Mouse (Mus musculus): ENCODE results near the gene Galnt7. TPM values are rescaled to one million over a fixed set of nuclear protein-coding genes. Genes with fewer than 3 reads are reported as not detected.

Gene Galnt7
- polyA plus RNA-seq, 1 experiment from 2014 or later: 13.1 TPM

DNA sequence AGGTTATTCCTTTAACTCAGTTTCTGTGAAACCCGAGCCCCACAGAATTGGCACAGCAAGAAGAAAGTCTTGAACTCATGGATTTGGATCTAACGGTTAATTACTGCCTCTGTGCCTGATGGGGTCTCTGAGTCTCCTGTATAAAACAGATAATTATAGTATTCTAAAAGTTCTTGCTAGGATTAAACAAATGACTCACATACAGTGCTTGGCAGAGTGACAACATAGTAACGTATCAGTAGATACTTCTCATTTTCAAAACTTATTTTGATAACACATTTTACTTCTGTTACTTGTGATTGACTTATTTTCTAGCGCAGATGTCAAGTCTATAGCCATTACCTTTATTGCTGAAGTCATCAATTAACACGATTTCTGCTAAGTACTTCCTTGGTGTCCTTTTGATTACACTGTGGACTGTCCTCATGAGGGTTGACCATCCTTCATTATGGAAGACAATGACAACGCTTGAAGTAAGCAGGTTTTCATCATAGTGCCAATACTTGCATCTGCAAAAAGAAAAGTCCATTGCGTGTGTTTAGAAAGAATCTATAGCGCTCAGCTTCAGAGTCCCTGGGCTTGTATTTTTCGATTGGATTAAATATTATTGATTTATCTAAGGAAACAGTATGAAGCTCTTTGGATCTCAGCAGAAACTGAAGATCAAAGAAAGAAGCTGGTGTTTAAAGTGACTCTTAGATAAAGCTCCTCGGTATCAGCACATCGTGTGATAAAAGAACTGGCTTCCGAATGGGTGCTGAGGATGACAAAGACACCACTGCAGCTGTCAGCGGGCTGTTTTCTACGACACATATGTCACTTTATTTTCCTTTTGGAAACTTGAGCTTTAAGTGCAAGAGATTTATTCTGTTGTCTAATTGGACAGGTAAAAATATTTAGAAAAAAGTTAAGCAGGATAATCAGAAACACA is 100.5 kb downstream of the Galnt7 start:
- Histone ChIP-seq H3K27ac (no peak overlapping the region), H3K4me2 (no peak overlapping the region), H3K9me3 (no peaks in the 10 kb centered on the region), H3K4me1 (no peaks in the 10 kb centered on the region), H3K4me3 (no peak overlapping the region), H3K27me3 (no peaks in the 10 kb centered on the region), H3K9ac (no peak overlapping the region), H3K36me3 (no peaks in the 10 kb centered on the region)
- WGBS: 79% methylated on average over 14 of the region's 14 CpGs
- no peak for ATAC-seq (ENCODE audit: insufficient number of reproducible peaks, low FRiP score, low TSS enrichment, low read depth)

DNA sequence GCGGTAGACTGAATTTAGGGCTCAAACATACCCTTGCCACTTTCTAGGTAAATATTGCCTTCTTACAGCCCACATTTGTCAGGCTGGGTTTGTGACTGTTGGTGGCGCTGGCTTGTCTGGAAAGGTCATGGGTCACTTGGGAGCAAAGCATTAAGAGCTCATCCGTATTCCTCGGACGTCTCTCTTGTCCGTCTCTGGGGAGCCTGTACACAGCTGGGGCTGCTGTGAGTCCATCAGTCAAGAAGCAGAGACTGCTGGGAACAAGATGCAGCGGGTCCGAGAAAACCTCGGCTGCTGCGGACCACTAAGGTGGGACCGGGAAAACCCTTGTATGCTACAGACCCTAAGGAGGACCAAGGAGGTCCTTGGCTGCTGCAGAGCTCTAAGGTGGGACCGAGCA is 105.3 kb downstream of the Galnt7 start:
- Histone ChIP-seq H3K4me3 (no peak overlapping the region), H3K9me3 (no peaks in the 10 kb centered on the region), H3K27me3 (no peaks in the 10 kb centered on the region), H3K4me2 (no peak overlapping the region), H3K36me3 (no peaks in the 10 kb centered on the region), H3K27ac (no peak overlapping the region), H3K4me1 (no peaks in the 10 kb centered on the region), H3K9ac (no peak overlapping the region)
- ATAC-seq (ENCODE audit: insufficient number of reproducible peaks, low FRiP score, low TSS enrichment, low read depth): no peak
- 66% methylated on average over 12 of the region's 12 CpGs for WGBS

DNA sequence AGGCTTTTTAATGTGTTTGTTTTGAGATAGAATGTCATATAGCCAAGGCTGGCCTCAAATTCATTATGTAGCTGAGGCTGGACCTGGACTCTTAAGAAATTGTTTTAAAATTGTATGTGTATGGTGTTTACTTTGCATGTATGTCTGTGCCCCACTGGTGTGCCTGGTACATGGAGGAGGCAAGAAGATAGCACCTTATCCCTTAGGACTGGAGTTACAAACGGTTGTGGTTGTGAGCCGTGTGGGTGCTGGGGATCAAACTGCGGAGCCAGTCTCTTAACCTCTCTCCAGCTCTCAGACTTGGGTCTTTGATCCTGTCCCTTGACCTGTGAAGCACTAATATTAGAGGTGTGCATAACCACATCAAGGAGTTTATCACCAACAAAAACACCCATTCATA is 106.0 kb downstream of the Galnt7 start:
- no peak overlapping the region for H3K9ac ChIP-seq
- no peak overlapping the region for H3K27ac ChIP-seq
- H3K4me2 ChIP-seq: no peak overlapping the region
- no peak overlapping the region for H3K4me3 ChIP-seq
- H3K9me3 ChIP-seq: no peaks in the 10 kb centered on the region
- H3K27me3 ChIP-seq: no peaks in the 10 kb centered on the region
- no peak for ATAC-seq (ENCODE audit: insufficient number of reproducible peaks, low FRiP score, low TSS enrichment, low read depth)
- H3K4me1 ChIP-seq: no peaks in the 10 kb centered on the region
- no peaks in the 10 kb centered on the region for H3K36me3 ChIP-seq
- 90% methylated on average over 3 of the region's 3 CpGs for WGBS

DNA sequence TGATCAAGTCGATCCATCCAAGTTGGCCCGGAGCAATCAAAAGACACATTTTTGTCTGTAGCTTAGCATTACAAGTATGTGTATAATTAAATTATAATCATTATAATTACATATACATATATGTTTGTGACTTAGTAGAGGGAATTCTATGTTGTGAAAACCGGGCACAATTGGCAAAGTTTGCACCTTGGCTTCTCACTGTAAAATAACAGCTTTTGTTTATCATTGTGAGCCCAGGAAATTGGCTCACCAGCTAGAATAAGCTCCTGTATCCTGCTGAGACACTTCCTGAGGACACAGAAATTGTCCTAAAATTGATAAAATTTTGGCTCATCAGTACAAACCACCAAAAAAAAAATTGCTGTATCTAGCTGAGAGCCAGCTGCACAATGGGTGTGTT is 106.4 kb downstream of the Galnt7 start:
- Histone ChIP-seq H3K4me1 (no peaks in the 10 kb centered on the region), H3K36me3 (no peaks in the 10 kb centered on the region), H3K9me3 (no peaks in the 10 kb centered on the region), H3K27me3 (no peaks in the 10 kb centered on the region), H3K4me2 (no peak overlapping the region), H3K4me3 (no peak overlapping the region), H3K9ac (no peak overlapping the region), H3K27ac (no peak overlapping the region)
- 88% methylated on average over 3 of the region's 3 CpGs for WGBS
- no peak for ATAC-seq (ENCODE audit: insufficient number of reproducible peaks, low FRiP score, low TSS enrichment, low read depth)

DNA sequence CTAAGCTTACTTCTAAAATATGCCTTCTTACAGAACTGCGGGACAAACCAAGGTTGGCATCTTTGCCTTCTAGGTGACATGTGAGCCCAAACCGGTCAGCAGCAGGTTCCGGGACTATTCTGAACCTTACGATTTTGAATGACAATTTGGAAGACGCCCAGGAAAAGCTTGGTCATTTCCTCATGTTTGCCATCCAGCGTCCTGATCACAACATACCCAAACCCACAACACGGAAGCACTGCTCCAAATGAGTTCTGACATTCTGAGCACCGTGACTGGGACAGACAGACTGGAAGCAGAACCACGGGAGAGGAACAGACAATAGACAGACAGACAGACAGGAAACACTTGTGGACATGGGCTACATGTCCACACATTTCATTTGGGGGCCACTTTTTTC is 111.4 kb downstream of the Galnt7 start:
- H3K27me3 ChIP-seq: no peaks in the 10 kb centered on the region
- H3K4me2 ChIP-seq: no peak overlapping the region
- no peaks in the 10 kb centered on the region for H3K4me1 ChIP-seq
- H3K36me3 ChIP-seq: no peaks in the 10 kb centered on the region
- no peak overlapping the region for H3K9ac ChIP-seq
- H3K9me3 ChIP-seq: no peaks in the 10 kb centered on the region
- H3K27ac ChIP-seq: no peak overlapping the region
- H3K4me3 ChIP-seq: no peak overlapping the region
- no peak for ATAC-seq (ENCODE audit: insufficient number of reproducible peaks, low FRiP score, low TSS enrichment, low read depth)
- WGBS: 84% methylated on average over 9 of the region's 9 CpGs

DNA sequence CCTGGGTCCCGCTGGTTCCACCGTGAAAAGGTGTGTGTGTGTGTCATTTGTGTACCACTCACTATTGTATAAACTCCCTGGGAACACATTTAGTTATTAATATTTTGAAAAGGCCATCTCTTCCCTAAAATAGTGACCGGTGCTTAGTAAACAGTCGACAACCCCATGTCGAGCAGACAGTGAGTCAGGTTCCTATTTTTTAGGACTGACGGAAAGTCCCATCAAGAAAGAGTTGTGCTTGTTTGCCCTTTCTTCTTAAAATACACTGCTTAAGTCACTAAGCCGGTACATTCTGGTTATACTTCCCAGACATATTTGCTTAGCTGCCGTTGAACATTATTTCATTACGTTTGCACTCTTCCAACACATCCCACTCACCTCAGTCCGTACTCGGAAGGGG is 111.9 kb downstream of the Galnt7 start:
- H3K4me1 ChIP-seq: no peaks in the 10 kb centered on the region
- no peak overlapping the region for H3K27ac ChIP-seq
- H3K36me3 ChIP-seq: peaks cover 4% of the 10 kb centered on the region; the same call in 1 of the 2 replicates
- no peaks in the 10 kb centered on the region for H3K27me3 ChIP-seq
- 92% methylated on average over 11 of the region's 11 CpGs for WGBS
- no peak overlapping the region for H3K4me2 ChIP-seq
- no peak for ATAC-seq (ENCODE audit: insufficient number of reproducible peaks, low FRiP score, low TSS enrichment, low read depth)
- no peak overlapping the region for H3K9ac ChIP-seq
- H3K4me3 ChIP-seq: no peak overlapping the region
- no peaks in the 10 kb centered on the region for H3K9me3 ChIP-seq

DNA sequence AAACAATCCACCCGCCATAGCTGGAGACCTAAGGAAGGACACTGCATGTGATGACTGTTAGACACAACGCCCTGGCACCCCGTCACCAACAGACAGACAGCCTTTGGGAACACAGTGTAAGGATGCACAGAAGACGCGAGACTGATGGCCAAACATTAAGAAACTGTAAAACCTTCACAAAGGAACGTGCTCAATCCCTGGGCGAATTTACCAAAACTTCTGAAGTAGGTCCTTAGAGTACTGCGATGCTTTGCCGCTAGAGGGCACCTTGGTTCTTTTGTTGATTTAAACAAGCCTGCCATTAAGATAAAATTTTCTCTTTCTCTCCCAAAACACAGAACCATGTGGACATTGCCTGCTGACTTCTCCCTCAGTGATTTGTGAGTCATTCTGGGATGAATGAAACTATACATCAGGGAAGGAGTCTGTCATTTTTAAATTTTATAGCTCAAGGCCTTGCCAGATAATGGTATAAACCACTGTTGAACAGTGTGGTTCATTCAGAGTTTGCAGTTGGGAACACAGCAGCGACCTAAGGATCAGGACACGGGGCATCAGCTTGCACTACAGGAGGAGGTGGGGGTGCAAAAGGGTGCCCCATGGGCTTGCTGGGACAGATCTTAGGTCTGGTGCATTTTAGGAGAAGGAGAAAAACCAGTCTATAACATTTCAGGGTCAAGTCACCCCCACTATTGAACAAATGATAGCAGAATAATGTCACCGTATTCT is 112.6 kb downstream of the Galnt7 start:
- Histone ChIP-seq H3K27me3 (no peaks in the 10 kb centered on the region), H3K4me3 (no peak overlapping the region), H3K4me1 (no peaks in the 10 kb centered on the region), H3K27ac (no peak overlapping the region), H3K9ac (no peak overlapping the region), H3K9me3 (no peaks in the 10 kb centered on the region), H3K4me2 (no peak overlapping the region), H3K36me3 (peaks cover 10% of the 10 kb centered on the region; the same call in 1 of the 2 replicates)
- WGBS: 42% methylated on average over 12 of the region's 12 CpGs
- ATAC-seq (ENCODE audit: insufficient number of reproducible peaks, low FRiP score, low TSS enrichment, low read depth): no peak

DNA sequence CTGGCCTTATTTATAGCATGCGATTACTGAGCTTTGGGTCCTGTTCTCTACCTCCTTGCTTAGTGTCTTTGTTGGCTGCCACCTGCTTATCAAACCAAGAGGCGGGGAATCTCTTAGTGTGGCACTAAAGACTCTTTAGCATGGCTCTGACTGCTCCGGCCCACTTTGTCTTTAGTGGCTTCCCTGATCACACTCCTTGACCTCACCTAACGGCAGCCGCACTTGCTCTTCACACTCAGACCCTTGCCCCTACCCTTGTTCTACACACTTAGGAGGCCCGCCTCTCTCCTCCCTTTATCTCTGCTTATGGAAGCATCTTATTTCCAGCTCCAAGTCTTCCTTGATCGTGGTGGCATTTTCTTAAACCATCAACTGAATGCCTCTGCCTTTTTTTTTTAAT is 114.2 kb downstream of the Galnt7 start:
- no peaks in the 10 kb centered on the region for H3K27me3 ChIP-seq
- no peaks in the 10 kb centered on the region for H3K9me3 ChIP-seq
- H3K36me3 ChIP-seq: peaks cover 15% of the 10 kb centered on the region; the same call in 1 of the 2 replicates
- no peak overlapping the region for H3K27ac ChIP-seq
- no peak overlapping the region for H3K4me2 ChIP-seq
- no peaks in the 10 kb centered on the region for H3K4me1 ChIP-seq
- no peak for ATAC-seq (ENCODE audit: insufficient number of reproducible peaks, low FRiP score, low TSS enrichment, low read depth)
- no peak overlapping the region for H3K9ac ChIP-seq
- 91% methylated on average over 7 of the region's 7 CpGs for WGBS
- H3K4me3 ChIP-seq: no peak overlapping the region

DNA sequence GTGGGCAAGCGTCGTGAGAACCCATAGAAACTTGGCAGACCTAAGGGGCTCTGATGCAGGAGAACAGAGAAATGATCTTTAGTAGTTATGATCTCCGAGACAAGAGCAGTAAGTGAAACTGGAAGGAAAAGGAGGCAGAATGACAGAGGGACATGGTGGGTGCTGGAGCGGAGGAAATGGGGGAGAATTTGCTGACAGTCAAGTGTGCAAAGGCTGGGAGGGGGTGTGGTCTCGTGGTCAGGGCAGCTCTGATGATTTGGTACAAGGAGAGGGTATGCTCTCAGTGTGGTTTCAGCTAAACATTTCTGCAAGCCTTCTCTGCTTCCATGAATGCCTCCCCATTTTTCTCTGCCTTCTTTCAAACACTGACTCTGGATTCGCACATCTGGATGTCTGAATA is 116.7 kb downstream of the Galnt7 start:
- H3K36me3 ChIP-seq: peaks cover 18% of the 10 kb centered on the region; the same call in 1 of the 2 replicates
- 91% methylated on average over 6 of the region's 6 CpGs for WGBS
- no peaks in the 10 kb centered on the region for H3K27me3 ChIP-seq
- no peaks in the 10 kb centered on the region for H3K9me3 ChIP-seq
- no peak overlapping the region for H3K9ac ChIP-seq
- no peak overlapping the region for H3K4me3 ChIP-seq
- no peaks in the 10 kb centered on the region for H3K4me1 ChIP-seq
- no peak overlapping the region for H3K27ac ChIP-seq
- ATAC-seq (ENCODE audit: insufficient number of reproducible peaks, low FRiP score, low TSS enrichment, low read depth): no peak
- H3K4me2 ChIP-seq: no peak overlapping the region

DNA sequence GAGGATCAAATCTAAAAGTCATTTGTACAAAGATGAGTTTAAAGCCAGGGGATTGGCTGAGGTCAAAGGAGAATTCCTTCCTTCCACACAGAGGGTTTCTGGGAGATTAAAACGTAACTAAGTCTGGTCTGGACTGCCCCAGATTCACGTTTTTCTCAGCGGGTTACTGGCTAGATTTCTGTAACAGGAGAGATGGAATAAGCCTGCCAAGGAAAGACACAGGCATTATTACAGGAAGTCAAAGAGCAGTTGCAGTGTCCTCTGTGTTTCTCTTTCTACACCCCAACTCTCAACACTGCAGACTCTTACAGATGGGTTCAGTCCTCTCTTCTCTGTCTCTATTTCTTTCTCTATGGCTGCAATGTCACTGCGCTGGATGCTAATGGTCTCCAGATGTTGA is 118.3 kb downstream of the Galnt7 start:
- H3K9ac ChIP-seq: no peak overlapping the region

DNA sequence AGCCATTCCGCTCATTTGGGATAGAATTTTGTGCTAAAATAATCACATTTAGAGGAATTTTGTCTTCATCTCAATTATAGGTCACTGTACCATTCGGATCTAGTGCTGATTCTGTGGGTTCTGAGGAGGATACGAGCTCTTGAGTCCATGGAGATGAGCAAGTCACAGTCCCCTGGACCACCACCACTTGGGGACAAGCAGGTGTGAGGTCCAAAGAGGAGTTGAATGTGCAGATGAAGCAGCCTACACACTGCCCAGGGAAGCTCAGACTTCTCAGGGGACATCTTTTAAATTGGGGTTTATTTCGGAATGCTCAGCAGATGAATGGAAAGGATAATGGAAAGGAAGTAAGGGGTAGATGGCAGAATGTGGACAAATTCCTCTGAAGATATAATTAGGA is 119.7 kb downstream of the Galnt7 start:
- Histone ChIP-seq H3K27me3 (no peaks in the 10 kb centered on the region), H3K4me3 (no peak overlapping the region), H3K4me2 (no peak overlapping the region), H3K27ac (no peak overlapping the region), H3K36me3 (peaks cover 18% of the 10 kb centered on the region; the same call in 1 of the 2 replicates), H3K4me1 (no peaks in the 10 kb centered on the region), H3K9me3 (no peaks in the 10 kb centered on the region), H3K9ac (no peak overlapping the region)
- whole genome bisulfite sequencing: 92% methylated on average over 4 of the region's 4 CpGs
- no peak for ATAC-seq (ENCODE audit: insufficient number of reproducible peaks, low FRiP score, low TSS enrichment, low read depth)

More for the DNA sequence above, 118.3 kb downstream of the Galnt7 start:
- Histone ChIP-seq H3K4me3 (no peak overlapping the region), H3K27ac (peak overlapping the region; percentile 33), H3K4me1 (no peaks in the 10 kb centered on the region), H3K4me2 (no peak overlapping the region), H3K9me3 (no peaks in the 10 kb centered on the region), H3K27me3 (no peaks in the 10 kb centered on the region), H3K36me3 (peaks cover 18% of the 10 kb centered on the region; the same call in 1 of the 2 replicates)
- ATAC-seq (ENCODE audit: insufficient number of reproducible peaks, low FRiP score, low TSS enrichment, low read depth): no peak
- 46% methylated on average over 4 of the region's 4 CpGs for WGBS

DNA sequence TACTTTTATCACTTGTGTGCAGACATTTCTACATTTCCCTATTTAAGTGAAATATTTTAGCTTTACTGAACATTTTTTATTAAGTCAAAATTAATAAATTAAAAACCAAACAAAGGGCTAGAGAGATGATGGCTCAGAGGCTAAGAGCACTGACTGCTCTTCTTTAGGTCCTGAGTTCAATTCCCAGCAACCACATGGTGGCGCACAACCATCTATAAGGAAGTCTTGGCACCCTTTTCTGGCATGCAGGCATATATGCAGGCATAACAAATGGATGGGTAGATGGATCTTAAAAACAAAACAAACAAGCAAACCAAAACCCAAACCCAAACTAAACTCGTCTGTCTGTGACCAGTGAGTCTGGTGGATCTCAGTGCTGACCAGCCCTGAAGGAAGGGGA is 120.6 kb downstream of the Galnt7 start:
- no peak for ATAC-seq (ENCODE audit: insufficient number of reproducible peaks, low FRiP score, low TSS enrichment, low read depth)
- no peaks in the 10 kb centered on the region for H3K27me3 ChIP-seq
- peaks cover 19% of the 10 kb centered on the region for H3K36me3 ChIP-seq
- WGBS: 60% methylated on average over 2 of the region's 2 CpGs
- no peaks in the 10 kb centered on the region for H3K4me1 ChIP-seq
- no peak overlapping the region for H3K4me2 ChIP-seq
- H3K9me3 ChIP-seq: no peaks in the 10 kb centered on the region
- no peak overlapping the region for H3K27ac ChIP-seq
- no peak overlapping the region for H3K9ac ChIP-seq
- H3K4me3 ChIP-seq: no peak overlapping the region
